Mouse (Mus musculus): ENCODE results near the gene Pxn.

DNA sequence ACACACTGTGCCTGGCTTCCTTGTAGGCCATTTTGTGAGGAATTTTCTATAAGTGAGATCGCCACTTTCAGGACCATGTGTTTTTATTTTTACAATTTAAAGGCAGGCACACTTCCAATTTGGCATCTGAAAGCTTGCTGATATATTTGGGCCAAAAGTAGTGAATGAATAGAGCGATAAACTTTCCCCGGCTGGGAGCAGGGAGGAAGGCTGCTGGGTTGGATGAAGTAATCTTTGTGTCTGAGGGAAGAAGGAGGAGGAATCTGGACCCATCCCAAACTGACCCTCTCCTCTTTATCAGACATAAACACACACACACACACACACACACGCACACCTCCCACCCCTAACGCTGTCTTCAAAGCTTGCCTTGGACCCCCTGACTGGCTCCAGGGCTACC, 13.0 kb upstream of the Pxn start:
- TF ChIP-seq CTCF (IDR thresholded peaks at IDR 0.05; ENCODE audit: borderline replicate concordance, extremely low read depth, insufficient read depth, insufficient read length) (no peak), POLR2A (IDR thresholded peaks at IDR 0.05; ENCODE audit: borderline replicate concordance, extremely low read depth, insufficient read depth, insufficient read length, poor library complexity, severe bottlenecking) (no peak)
